Mouse (Mus musculus) small intestine, adult 2 months (tissue): Measurements from ENCODE around the gene Dppa3. TPM values are rescaled to one million over a fixed set of nuclear protein-coding genes. Genes with fewer than 3 reads are reported as not detected.
A peak's percentile ranks its signal among the peaks of the same experiment; 100 is the strongest.

Experiments
- H3K27ac ChIP-seq: fragments of 200-500 bp; 2 replicates; pipeline ENCODE4 v1.5.1; 2012; ENCODE audit warnings: low read depth, low read length, control low read depth, inconsistent platforms; ENCODE audit not compliant: insufficient read depth
- H3K27me3 ChIP-seq: fragments of 200-500 bp; 2 replicates; pipeline ENCODE4 v1.6.1; 2012; ENCODE audit warnings: mild to moderate bottlenecking, moderate library complexity, low read length, inconsistent platforms; ENCODE audit not compliant: control insufficient read depth, insufficient read depth
- H3K36me3 ChIP-seq: fragments of 200-500 bp; 2 replicates; pipeline ENCODE4 v1.6.1; 2012; ENCODE audit warnings: mild to moderate bottlenecking, low read length, control low read depth, inconsistent platforms; ENCODE audit not compliant: control insufficient read depth, insufficient read depth
- H3K4me1 ChIP-seq: fragments of 200-500 bp; 2 replicates; pipeline ENCODE4 v1.6.1; 2012; ENCODE audit warnings: low read length, inconsistent platforms, mixed read lengths; ENCODE audit not compliant: control insufficient read depth, insufficient read depth, insufficient read length
- H3K4me3 ChIP-seq: fragments of 200-500 bp; 2 replicates; pipeline ENCODE4 v1.5.1; 2012; ENCODE audit warnings: low read depth, mild to moderate bottlenecking, control low read depth, inconsistent platforms, low read length, moderate library complexity
- CTCF ChIP-seq: fragments of 200-500 bp; IDR thresholded peaks from 2 replicates; pipeline ENCODE4 v1.5.1; 2012; ENCODE audit warnings: low read depth, mild to moderate bottlenecking, control low read depth, inconsistent platforms, low read length, moderate library complexity, mixed read lengths; ENCODE audit not compliant: insufficient replicate concordance, insufficient read length; ENCODE audit errors: extremely low read depth
- POLR2A ChIP-seq: fragments of 200-500 bp; IDR thresholded peaks from 2 replicates; pipeline ENCODE4 v1.6.1; 2012; ENCODE audit warnings: low read depth, mild to moderate bottlenecking, control low read depth, inconsistent platforms, low read length, moderate library complexity
- WGBS: fragments of 180-500 bp; shearing (Covaris S2); methylation state at CpG from one replicate; pipeline ENCODE4 v1.1.7; 2018; 5-methylcytosine and 5-hydroxymethylcytosine counted together
- polyA plus RNA-seq: library from polyadenylated mRNA; depleted of rRNA; stranded (reverse); fragments of >200 nt; gene quantifications from 2 replicates; pipeline ENCODE4 v1.2.3, GENCODE M21; 2012

The Dppa3 gene
- polyA plus RNA-seq, 1 experiment = not detected

DNA sequence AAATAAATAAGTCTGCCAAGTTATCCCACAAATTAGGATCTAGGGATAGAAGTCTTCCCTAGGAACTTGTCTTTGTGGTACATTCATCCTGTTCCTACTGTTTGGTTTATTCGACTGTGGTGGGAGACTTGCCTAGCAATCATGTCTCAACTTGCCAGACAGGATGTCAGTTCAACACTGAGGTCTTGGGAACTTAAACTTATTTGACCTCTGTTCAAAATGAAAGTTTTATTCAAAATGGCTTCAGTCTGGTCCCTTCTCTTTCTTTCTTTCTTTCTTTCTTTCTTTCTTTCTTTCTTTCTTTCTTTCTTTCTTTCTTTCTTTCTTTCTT lies 23.3 kb upstream of the Dppa3 start:
- H3K4me1 ChIP-seq = peaks cover 5% of the 10 kb centered on the region; the same call in 1 of the 2 replicates
- TF ChIP-seq POLR2A (no peak), CTCF (no peak)
- WGBS = 0% methylated on average over 1 of the region's 1 CpGs
- no peaks in the 10 kb centered on the region for H3K27me3 ChIP-seq
- peak overlapping the region; percentile 77; the same call in 1 of the 2 replicates for H3K27ac ChIP-seq
- no peaks in the 10 kb centered on the region for H3K36me3 ChIP-seq
- H3K4me3 ChIP-seq = no peak overlapping the region

GRCm38 (mm10) chr6:122604260-122604659 lies 21.9 kb upstream of the Dppa3 start:
- TF ChIP-seq CTCF (no peak), POLR2A (no peak)
- Histone ChIP-seq H3K36me3 (no peaks in the 10 kb centered on the region), H3K27me3 (no peaks in the 10 kb centered on the region), H3K27ac (0 out of 2 replicates have a peak overlapping the region, but pooled peaks have one; percentile 22), H3K4me1 (peaks cover 2% of the 10 kb centered on the region; the same call in 1 of the 2 replicates), H3K4me3 (no peak overlapping the region)

DNA sequence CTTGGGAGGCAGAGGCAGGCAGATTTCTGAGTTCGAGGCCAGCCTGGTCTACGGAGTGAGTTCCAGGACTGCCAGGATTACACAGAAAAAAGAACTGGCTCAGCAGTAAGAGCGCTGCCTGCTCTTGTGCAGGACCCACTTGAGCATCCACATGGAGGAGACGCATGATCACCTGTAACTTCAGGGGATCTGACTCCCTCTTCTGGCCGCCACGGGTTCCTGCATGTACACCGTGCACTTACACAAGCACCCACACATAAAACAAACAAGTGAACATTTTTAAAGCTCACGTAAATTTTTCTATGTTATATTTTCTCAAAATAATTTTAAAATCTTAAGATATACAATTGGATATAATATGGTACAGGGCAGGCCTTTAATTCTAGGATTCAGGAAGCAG lies 20.7 kb upstream of the Dppa3 start:
- H3K4me3 ChIP-seq = no peak overlapping the region
- H3K36me3 ChIP-seq = no peaks in the 10 kb centered on the region
- no peaks in the 10 kb centered on the region for H3K27me3 ChIP-seq
- H3K4me1 ChIP-seq = peaks cover 2% of the 10 kb centered on the region; the same call in 1 of the 2 replicates
- no peak overlapping the region for H3K27ac ChIP-seq
- 86% methylated on average over 8 of the region's 8 CpGs for WGBS
- TF ChIP-seq POLR2A (no peak), CTCF (peak; percentile 38; the same call in 1 of the 2 replicates)

DNA sequence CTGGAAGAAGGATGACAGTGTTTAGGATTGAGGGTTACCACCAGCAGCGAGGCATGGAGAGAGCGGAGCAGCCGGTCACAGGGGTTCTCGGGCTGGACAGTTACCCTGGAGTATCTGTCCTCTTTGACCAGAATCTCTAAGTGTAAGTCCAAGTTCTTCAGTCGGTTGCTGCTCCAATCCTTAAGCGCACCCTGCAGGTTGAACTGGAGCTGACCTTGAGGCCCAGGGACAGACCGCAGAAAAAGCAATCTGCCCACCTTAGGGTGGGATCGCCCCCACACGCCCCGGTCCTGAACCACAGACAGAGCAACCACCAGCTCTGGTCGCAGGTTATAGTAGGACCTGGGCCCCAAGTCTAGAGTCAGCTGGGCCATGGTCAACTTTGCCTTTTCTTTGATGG lies 19.5 kb upstream of the Dppa3 start:
- Histone ChIP-seq H3K4me1 (peaks cover 2% of the 10 kb centered on the region; the same call in 1 of the 2 replicates), H3K27me3 (no peaks in the 10 kb centered on the region; the same call in 1 of the 2 replicates), H3K36me3 (no peaks in the 10 kb centered on the region), H3K27ac (no peak overlapping the region), H3K4me3 (no peak overlapping the region)
- WGBS = 94% methylated on average over 11 of the region's 11 CpGs
- TF ChIP-seq POLR2A (no peak), CTCF (no peak)

DNA sequence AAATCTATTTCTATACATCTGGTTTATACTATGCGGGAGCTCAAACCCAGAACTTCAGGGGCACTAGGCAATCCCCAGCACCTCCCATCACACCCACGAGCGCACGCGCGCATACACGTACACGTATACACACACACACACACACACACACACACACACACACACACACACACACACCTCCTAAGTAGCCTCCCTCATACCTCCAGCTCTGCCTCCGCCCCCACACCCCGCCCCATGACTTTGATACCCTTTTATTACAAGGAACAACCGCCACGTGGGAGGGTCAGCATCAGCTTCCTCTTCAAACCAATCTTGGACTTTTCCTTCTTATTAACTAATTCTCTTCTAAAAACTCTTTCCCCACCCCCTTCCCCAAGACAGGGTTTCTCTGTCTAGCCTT lies 18.5 kb upstream of the Dppa3 start:
- H3K27me3 ChIP-seq = no peaks in the 10 kb centered on the region; the same call in 1 of the 2 replicates
- H3K27ac ChIP-seq = no peak overlapping the region
- 67% methylated on average over 12 of the region's 12 CpGs for WGBS
- TF ChIP-seq POLR2A (no peak), CTCF (no peak)
- H3K4me1 ChIP-seq = peaks cover 2% of the 10 kb centered on the region; the same call in 1 of the 2 replicates
- H3K36me3 ChIP-seq = no peaks in the 10 kb centered on the region
- no peak overlapping the region for H3K4me3 ChIP-seq

GRCm38 (mm10) chr6:122608434-122609376 lies 17.5 kb upstream of the Dppa3 start:
- TF ChIP-seq CTCF (no peak), POLR2A (no peak)
- 90% methylated on average over 10 of the region's 10 CpGs for WGBS
- Histone ChIP-seq H3K36me3 (no peaks in the 10 kb centered on the region), H3K27me3 (no peaks in the 10 kb centered on the region; the same call in 1 of the 2 replicates), H3K27ac (no peak overlapping the region), H3K4me1 (peaks cover 2% of the 10 kb centered on the region; the same call in 1 of the 2 replicates), H3K4me3 (no peak overlapping the region)

- Histone ChIP-seq H3K27ac (no peak overlapping the region), H3K4me3 (no peak overlapping the region), H3K27me3 (no peaks in the 10 kb centered on the region; the same call in 1 of the 2 replicates), H3K4me1 (peaks cover 2% of the 10 kb centered on the region; the same call in 1 of the 2 replicates), H3K36me3 (no peaks in the 10 kb centered on the region)
- TF ChIP-seq CTCF = no peak
- no peak for TF ChIP-seq POLR2A
- 40% methylated on average over 9 of the region's 9 CpGs for WGBS
Measured at GRCm38 (mm10) chr6:122609377-122609728, 16.9 kb upstream of the Dppa3 start.
